In the genomic region with DNA sequence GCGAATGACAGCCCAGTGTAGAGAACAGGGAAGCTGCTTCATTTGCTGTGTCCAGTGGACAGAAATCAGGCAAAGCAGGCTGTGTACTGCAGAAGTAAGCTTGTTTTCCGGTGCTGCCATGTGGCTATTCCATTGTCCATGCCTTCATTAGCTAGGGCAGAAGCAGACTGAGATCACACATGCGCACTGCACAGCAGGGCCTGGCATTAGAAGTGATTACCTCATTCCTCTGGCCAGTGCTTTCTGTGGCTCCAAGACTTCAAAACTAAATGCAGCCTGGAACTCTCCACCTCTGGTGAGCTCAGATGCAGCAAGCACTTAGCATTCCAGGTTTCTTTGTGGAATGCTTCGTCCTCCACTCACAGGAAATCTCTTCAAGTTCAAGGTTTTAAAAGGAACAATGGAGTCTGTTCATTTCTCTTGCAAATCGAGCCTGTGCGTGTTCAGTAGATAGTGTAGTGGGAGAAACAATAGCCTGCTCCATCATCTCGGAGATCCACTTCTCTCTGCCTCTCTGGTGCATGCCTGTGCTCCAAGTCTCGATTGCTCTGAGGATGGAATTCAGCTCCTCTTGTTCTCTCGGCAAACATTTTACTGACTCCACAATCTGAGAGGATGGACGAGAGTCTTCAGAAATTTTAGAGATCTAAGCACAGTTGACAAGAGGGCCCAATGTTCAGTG, we compare ENCODE assay signal across 9 mouse cellular contexts.
A peak's percentile ranks its signal among the peaks of the same experiment; 100 is the strongest.
DNase-seq lines count a peak whose midpoint lies in the region; ATAC-seq and TF ChIP-seq lines count a peak whose summit lies in the region.
"Had no signal": no experiment of that assay in that cellular context is flagged by ENCODE, and none has a peak within 500 bp of the region (broad histone marks: within the 10 kb centered on the region; RNA-seq: fewer than 3 reads in every experiment).

No protein-coding gene starts in this region.

- no peaks in the 10 kb centered on the region for H3K27me3 ChIP-seq in heart, postnatal 0 days (ENCODE audit: control insufficient read depth, insufficient read depth, low read length)
- no peaks in the 10 kb centered on the region for H3K27me3 ChIP-seq in midbrain, embryonic 11.5 days (ENCODE audit: control insufficient read depth, insufficient read depth, low read length)

- H3K9me3 ChIP-seq in heart, postnatal 0 days (replicated peaks; ENCODE audit: control insufficient read depth, low read length), result no peaks in the 10 kb centered on the region
- no peaks in the 10 kb centered on the region for H3K9me3 ChIP-seq in midbrain, embryonic 11.5 days (ENCODE audit: control insufficient read depth, low read length)

- no peak overlapping the region for H3K9ac ChIP-seq in heart, postnatal 0 days (replicated peaks; ENCODE audit: low read depth, low read length)
- peak overlapping the region; percentile 36; the same call in 1 of the 2 replicates for H3K9ac ChIP-seq in midbrain, embryonic 11.5 days (ENCODE audit: low read length)

- H3K36me3 ChIP-seq in heart, postnatal 0 days (replicated peaks; ENCODE audit: control insufficient read depth, insufficient read depth, low read length), result no peaks in the 10 kb centered on the region
- H3K36me3 ChIP-seq in midbrain, embryonic 11.5 days (ENCODE audit: control insufficient read depth, insufficient read depth, low read length), result no peaks in the 10 kb centered on the region

- no peak overlapping the region; the same call in 1 of the 2 replicates for H3K4me3 ChIP-seq in layer of hippocampus, adult 2 months
- no peak overlapping the region for H3K4me3 ChIP-seq in heart, postnatal 0 days (ENCODE audit: low read depth, low read length)
- no peak overlapping the region for H3K4me3 ChIP-seq in midbrain, embryonic 11.5 days (ENCODE audit: low read depth, low read length)
- H3K4me3 ChIP-seq: erythroblast, embryonic 14.5 days had no signal

- peaks cover 15% of the 10 kb centered on the region; the same call in 1 of the 2 replicates for H3K4me1 ChIP-seq in heart, postnatal 0 days (ENCODE audit: control insufficient read depth, insufficient read depth)
- H3K4me1 ChIP-seq in midbrain, embryonic 11.5 days (ENCODE audit: control insufficient read depth, insufficient read depth, low read length), result peaks cover 7% of the 10 kb centered on the region; the same call in 1 of the 2 replicates

- peak; percentile 89 for ATAC-seq in heart, postnatal 0 days (ENCODE audit: insufficient read depth, low read depth)
- ATAC-seq in midbrain, embryonic 11.5 days (ENCODE audit: low FRiP score), result peak; percentile 65
- no peak for ATAC-seq in CD4-positive, CD25-positive, alpha-beta regulatory T cell, adult 4 months

- no peak for TF ChIP-seq EP300 in heart, postnatal 0 days (IDR thresholded peaks at IDR 0.05; ENCODE audit: low read depth)

- no peak overlapping the region for H3K4me2 ChIP-seq in heart, postnatal 0 days (ENCODE audit: low read depth, low read length)
- H3K4me2 ChIP-seq in midbrain, embryonic 11.5 days, result no peak overlapping the region

- H3K27ac ChIP-seq in layer of hippocampus, adult 2 months, result peak overlapping the region; percentile 36; the same call in 1 of the 2 replicates
- H3K27ac ChIP-seq in heart, postnatal 0 days (ENCODE audit: low read depth), result peak overlapping the region; percentile 75
- H3K27ac ChIP-seq in midbrain, embryonic 11.5 days (ENCODE audit: low read depth, low read length), result no peak overlapping the region

- WGBS in heart, postnatal 0 days, result 30% methylated on average over 10 of the region's 10 CpGs
- 54% methylated on average over 10 of the region's 10 CpGs for WGBS in midbrain, embryonic 11.5 days

- peak; percentile 37 to 52 for DNase-seq in layer of hippocampus, adult 2 months (ENCODE audit: low spot score in 2 of 2)
- DNase-seq in layer of hippocampus, postnatal 25 days (ENCODE audit: extremely low spot score in 1 of 2, low spot score in 1 of 2), result no peak
- peak; percentile 51 for DNase-seq in fibroblast of lung, adult 2 months (ENCODE audit: low read depth)
- peak; percentile 69 for DNase-seq in heart, postnatal 0 days (ENCODE audit: low spot score)
- peak; percentile 88 for DNase-seq in midbrain, embryonic 11.5 days (ENCODE audit: low spot score, missing footprints)
- no peak for DNase-seq in testis, postnatal 14 days (ENCODE audit: low spot score)
- DNase-seq in spleen, adult 12 weeks (ENCODE audit: low spot score), result no peak

- TF ChIP-seq CTCF in layer of hippocampus, adult 2 months (conservative IDR thresholded peaks at IDR 0.05), result no peak
- no peak for TF ChIP-seq CTCF in heart, postnatal 0 days (IDR thresholded peaks at IDR 0.05; ENCODE audit: low read depth)

Comparison
In these comparisons a context has a peak if more than half of its experiments do, and no peak if none do; other contexts are left out.
1. DNase-seq: peak in layer of hippocampus, adult 2 months (2 of 2), fibroblast of lung, adult 2 months (single experiment), heart, postnatal 0 days (single experiment) and midbrain, embryonic 11.5 days (single experiment); none in layer of hippocampus, postnatal 25 days (0 of 2), testis, postnatal 14 days (single experiment) and spleen, adult 12 weeks (single experiment).